Mouse (Mus musculus): ENCODE measurements around the gene Sirt2.

The Sirt2 gene

DNA sequence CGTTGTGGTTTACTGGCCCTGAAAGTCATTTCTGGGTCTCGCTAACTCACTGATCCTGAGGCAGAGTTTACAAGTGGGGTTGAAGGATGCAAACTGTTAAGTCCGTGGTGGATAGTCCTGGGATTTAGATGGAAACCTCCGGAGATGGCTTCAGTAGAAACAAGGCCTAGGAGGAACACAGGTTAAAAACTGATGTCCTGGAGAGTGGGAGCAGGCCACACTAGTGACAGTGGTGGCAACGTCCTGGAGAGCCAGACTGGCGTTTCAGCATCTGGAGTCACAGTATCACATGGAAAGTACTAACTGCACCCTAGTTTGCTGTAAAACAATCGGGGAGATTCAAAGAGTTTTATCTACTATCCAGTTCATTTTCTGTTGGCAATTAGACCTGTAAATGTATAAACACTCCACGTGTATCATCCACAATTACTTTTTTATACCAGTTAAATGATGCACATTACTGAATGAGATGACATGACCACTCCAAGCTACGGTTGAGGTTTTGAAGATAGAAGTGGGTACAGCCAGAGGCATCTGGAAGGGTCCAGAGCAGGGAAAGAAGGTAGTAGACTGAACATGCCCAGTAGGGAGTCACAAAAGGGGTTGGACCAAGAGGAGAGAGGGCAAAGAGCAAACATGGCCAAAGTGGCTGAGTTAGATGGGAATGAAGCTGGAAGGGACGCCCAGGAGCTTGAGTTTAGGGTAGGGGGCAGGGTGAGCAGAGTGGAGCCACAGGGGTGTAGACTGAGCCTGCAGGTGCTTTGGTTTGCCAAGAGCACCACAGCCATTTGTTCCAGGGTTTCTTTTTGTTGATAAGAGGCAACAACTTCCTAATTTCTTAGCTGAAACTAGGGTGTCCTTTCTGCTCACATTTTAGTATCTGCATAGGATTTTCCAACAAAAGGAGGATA is 56.7 kb downstream of the Sirt2 start:
- ChIA-PET POLR2A (interaction anchor here (0.6 to 19.5 kb wide), 26 partner anchors 8 to 467 kb away, joined by 3 to 391 read pairs (median 4); partner anchors contain the start of genes Hnrnpl (in 3 of the 4), Sirt2 (in 2 of the 4), Ech1 (in 1 of the 4) and Eif3k (in 1 of the 4)), CTCF (interaction anchor here (0.6 to 1.0 kb wide), 6 partner anchors 10 to 1374 kb away, joined by 3 to 16 read pairs (median 3); no protein-coding TSS in a partner anchor)

DNA sequence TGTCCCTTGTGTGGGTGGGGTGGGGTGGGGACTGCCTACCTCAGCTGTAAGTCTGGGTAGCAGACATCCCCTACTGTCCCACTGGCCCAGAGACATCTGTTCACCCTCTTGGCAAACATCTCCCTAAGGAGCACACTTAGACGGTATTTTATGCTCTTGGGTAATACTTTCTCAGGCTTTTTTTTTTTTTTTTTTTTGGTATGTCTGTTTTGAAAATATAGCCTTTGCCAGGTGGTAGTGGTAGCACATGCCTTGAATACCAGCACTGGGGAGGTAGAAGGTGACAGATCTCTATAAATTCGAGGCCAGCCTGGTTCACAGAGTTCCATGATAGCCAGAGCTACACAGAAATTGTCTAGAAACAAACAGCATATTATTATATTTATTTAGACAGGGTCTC is 57.4 kb downstream of the Sirt2 start:
- ChIA-PET POLR2A (interaction anchor here (0.7 to 19.5 kb wide), 23 partner anchors 9 to 468 kb away, joined by 3 to 391 read pairs (median 4); partner anchors contain the start of genes Hnrnpl (in 3 of the 4), Sirt2 (in 2 of the 4), Ech1 (in 1 of the 4) and Lgals4 (in 1 of the 4)), CTCF (interaction anchor here (0.6 to 1.0 kb wide), 5 partner anchors 11 to 1374 kb away, joined by 3 to 16 read pairs (median 3); no protein-coding TSS in a partner anchor)

DNA sequence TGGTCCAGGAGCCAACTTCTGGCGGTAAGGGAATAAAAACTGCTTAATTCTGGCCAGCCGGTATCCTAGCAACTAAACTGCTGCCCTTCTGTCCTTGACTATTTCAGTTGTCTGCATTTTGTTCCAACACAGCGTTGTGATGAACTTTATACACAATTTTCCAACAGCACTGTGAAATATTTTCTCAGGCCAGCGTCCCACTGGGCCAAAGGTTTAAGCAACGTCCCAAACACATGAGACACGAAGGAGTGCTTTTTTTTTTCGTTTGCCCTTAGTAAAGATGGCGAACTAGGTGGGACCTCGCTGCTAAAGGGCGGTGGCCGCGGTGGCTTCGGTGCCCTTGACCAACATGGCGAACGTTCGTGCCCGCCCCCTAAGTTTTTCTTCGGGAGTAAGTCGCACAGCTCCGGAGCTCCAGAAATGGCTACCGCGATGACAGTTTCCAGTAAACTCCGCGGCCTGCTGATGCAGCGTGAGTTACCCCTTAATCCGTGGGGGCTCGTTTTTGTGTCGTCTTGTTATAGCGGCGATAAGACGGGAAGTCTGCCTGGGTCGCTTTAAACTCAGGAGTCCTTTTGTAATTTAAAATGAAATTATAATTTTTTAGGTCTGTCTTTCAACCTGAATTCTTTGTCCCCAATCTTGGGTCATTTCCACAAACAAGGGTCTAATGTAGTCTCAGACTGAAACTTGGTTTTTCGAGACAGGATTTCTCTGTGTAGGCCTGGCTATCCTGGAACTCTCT is 58.6 kb downstream of the Sirt2 start, which contains the start of gene Ech1:
Gene Ech1 (plus strand): TSS at position 277 of the 745 bp plus-strand sequence.
- CTCF ChIA-PET = interaction anchor here in 3 of 4 experiments (0.7 to 1.3 kb wide), 6 partner anchors 15 to 388 kb away, joined by 3 to 5 read pairs (median 3); partner anchors contain the start of gene Gmfg (in 1 of the 3)
- POLR2A ChIA-PET = interaction anchor here (0.6 to 15.7 kb wide), 28 partner anchors 8 to 192 kb away, joined by 3 to 328 read pairs (median 4); partner anchors contain the start of genes Hnrnpl (in 2 of the 4), Sirt2 (in 2 of the 4), Mrps12 (in 1 of the 4) and Sars2 (in 1 of the 4)

DNA sequence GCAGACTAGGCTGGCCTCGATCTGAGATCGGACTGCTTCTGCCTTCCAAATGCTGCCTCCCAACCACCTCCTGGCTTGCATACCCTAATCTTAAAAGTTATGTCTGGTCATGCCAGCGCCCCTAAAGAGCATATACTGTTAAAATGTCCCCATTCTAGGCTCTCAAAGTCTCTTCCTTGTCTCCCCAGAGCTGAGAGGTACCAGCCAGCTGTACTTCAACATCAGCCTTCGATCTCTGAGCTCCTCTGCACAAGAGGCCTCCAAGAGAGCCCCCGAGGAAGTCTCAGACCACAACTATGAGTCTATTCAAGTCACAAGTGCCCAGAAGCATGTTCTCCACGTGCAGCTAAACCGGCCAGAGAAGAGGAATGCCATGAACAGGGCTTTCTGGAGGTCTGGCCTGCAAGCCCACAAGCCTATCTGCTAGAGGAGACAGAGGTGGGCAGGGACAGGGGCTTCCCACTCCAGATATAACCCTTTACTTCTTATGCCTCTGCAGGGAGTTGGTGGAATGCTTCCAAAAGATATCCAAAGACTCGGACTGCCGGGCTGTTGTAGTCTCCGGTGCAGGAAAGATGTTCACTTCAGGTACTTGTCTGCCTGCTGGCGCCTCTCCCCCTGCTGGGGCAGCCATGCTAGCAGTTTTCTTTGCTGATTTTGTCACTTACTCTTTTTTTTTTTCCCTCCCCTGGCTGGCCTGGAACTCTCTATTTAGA is 59.3 kb downstream of the Sirt2 start:
- ChIA-PET CTCF (interaction anchor here (0.6 to 1.3 kb wide), 8 partner anchors 15 to 443 kb away, joined by 3 to 5 read pairs (median 3); partner anchors contain the start of gene Gmfg (in 1 of the 4)), POLR2A (interaction anchor here (0.6 to 15.7 kb wide), 28 partner anchors 9 to 145 kb away, joined by 3 to 328 read pairs (median 4); partner anchors contain the start of genes Hnrnpl (in 2 of the 4), Sirt2 (in 2 of the 4), Mrps12 (in 1 of the 4) and Sars2 (in 1 of the 4))

DNA sequence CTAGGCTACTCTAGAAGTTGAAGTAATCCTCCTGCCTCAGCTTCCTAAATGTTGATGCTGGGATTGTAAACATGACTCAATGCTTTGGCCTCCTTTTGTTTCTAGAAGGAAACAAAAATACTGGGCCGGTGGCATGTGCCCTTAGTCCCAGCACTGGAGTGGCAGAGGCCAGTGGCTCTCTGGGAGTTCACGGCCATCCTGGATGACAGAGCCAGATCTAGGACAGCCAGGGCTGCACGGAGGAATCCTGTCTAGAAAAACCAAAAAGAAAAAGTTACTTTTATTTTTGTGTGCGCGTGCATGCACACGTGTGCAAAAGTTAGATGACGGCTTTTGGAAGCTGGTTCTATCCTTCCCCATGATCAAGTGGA is 59.9 kb downstream of the Sirt2 start:
- ChIA-PET CTCF (interaction anchor here in 3 of 4 experiments (0.6 to 1.1 kb wide), 3 partner anchors 16 to 90 kb away, joined by 3 read pairs; no protein-coding TSS in a partner anchor), POLR2A (interaction anchor here in 3 of 4 experiments (1.0 to 15.7 kb wide), 17 partner anchors 9 to 93 kb away, joined by 3 to 328 read pairs (median 9); partner anchors contain the start of genes Hnrnpl (in 2 of the 3) and Sirt2 (in 1 of the 3))

DNA sequence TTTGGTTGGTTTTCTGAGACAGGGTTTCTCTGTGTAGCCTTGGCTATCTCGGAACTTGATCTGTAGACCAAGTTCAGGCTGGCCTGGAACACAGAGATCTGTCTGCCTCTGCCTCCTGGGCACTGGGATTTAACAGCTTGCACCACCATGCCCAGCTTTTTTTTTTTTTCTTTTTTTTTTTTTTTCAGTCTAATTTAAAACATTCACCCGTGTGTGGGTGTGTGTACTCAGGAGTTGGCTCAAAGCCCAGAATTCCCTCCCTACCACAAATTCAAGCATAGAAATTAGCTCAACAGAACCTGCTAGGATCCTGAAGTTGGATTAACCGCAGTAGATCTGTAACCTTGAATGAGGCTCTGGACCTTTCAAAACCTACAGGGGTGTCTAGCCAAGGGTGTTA is 60.8 kb downstream of the Sirt2 start:
- ChIA-PET POLR2A (interaction anchor here (0.6 to 15.7 kb wide), 29 partner anchors 10 to 410 kb away, joined by 3 to 328 read pairs (median 4); partner anchors contain the start of genes Hnrnpl (in 1 of the 4) and Kcnk6 (in 1 of the 4)), CTCF (interaction anchor here in 3 of 4 experiments (0.6 to 1.1 kb wide), 7 partner anchors 11 to 151 kb away, joined by 3 to 10 read pairs (median 3); no protein-coding TSS in a partner anchor)

DNA sequence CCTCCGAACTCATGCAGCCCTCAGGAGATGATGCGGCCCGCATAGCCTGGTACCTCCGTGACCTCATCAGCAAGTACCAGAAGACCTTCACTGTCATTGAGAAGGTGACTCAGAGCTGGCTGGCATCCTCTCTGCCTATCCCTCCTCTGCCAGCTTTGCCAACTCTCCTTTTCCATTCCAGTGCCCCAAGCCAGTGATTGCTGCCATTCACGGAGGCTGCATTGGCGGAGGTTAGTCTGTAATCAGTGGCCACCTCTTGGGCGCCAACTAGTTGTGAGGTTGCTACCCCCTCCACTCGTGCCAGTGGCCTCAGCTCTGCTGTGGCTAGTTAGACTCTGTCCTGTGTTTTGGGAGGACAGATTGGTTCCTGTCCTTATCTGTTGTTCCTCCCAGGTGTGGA is 63.3 kb downstream of the Sirt2 start:
- ChIA-PET CTCF (no interaction called here), POLR2A (interaction anchor here in 2 of 4 experiments (1.5 to 15.7 kb wide), 3 partner anchors 11 to 20 kb away, joined by 13 to 328 read pairs (median 14); partner anchors contain the start of gene Hnrnpl (in 1 of the 2))

DNA sequence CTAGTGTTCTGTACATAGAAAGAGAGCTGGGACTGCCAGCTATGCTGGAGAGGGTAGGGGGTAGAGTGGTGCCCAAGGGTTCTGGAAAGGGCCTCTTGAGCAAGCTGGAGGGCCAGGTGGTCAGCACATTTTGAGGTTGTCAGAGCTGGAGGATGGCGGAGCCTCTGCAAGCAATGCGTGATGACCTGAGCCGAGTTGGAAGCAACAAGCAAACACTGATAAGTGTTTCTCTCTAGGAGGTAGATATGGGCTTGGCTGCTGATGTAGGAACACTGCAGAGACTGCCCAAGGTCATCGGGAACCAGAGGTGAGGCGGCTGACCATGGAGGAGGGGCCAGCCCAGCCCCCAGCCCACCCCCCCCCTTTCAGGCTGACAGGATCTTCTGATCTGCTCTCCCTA is 64.4 kb downstream of the Sirt2 start:
- ChIA-PET CTCF (interaction anchor here in 2 of 4 experiments (0.6 to 0.7 kb wide), 2 partner anchors 37 to 169 kb away, joined by 3 read pairs; no protein-coding TSS in a partner anchor), POLR2A (interaction anchor here in 3 of 4 experiments (0.8 to 15.7 kb wide), 16 partner anchors 8 to 71 kb away, joined by 3 to 328 read pairs (median 4); partner anchors contain the start of genes Hnrnpl (in 1 of the 3) and Sirt2 (in 1 of the 3))

DNA sequence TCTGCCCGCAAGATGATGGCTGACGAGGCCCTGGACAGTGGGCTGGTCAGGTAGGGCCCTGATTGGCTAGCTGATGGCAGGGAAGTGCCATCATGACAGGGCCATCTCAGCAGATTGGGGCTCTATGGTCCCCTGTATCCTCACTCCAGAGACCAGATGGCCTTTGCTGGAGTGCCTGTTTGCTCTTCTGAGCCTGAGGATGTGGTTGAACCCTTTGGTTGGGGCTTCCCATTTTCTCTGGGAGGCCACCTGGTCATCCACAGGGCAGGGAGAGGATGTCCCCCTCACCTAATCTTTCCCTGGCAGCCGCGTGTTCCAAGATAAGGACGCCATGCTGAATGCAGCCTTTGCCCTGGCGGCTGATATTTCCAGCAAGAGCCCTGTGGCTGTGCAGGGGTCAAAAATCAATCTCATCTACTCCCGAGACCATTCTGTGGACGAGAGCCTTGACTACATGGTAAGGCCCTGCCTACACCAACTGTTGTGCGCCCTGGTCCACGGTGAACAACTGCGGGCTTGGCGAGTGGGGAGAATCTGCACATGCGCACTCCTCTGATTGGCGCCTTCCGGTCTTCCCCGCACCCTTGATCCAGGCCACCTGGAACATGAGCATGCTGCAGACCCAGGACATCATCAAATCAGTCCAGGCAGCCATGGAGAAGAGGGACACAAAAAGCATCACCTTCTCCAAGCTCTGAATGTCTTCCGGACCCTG is 65.0 kb downstream of the Sirt2 start:
- POLR2A ChIA-PET = interaction anchor here (0.6 to 15.7 kb wide), 22 partner anchors 9 to 1366 kb away, joined by 3 to 328 read pairs (median 4); partner anchors contain the start of genes Hnrnpl (in 1 of the 4) and Sirt2 (in 1 of the 4)
- CTCF ChIA-PET = interaction anchor here in 2 of 4 experiments (0.6 to 0.7 kb wide), 2 partner anchors 38 to 170 kb away, joined by 3 read pairs; no protein-coding TSS in a partner anchor

DNA sequence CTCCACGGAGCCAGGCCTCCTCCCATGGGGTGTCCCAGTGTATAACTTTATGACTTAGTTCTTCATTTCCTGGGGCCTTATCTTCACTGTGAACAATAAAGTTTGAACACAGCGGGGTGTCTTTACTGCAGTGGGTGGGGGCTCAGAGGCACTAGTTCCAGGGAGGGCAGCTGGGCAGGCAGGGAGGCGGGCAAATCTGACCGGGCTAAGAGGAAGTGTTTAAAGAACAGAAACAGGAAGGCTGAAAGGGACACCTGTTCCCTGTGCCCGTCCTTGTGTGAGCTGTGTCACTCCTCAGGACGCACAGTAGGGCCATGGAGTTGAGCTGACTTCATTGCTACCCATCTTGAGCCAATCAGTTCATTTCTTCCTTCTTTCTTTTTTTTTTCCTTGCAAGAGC is 65.6 kb downstream of the Sirt2 start:
- POLR2A ChIA-PET = interaction anchor here (0.5 to 15.7 kb wide), 19 partner anchors 9 to 1366 kb away, joined by 3 to 328 read pairs (median 4); partner anchors contain the start of genes Hnrnpl (in 1 of the 4), Mrps12 (in 1 of the 4) and Sars2 (in 1 of the 4)
- CTCF ChIA-PET = interaction anchor here in 1 of 4 experiments (0.7 kb wide), 1 partner anchor 9 kb away, joined by 3 read pairs; no protein-coding TSS in a partner anchor

DNA sequence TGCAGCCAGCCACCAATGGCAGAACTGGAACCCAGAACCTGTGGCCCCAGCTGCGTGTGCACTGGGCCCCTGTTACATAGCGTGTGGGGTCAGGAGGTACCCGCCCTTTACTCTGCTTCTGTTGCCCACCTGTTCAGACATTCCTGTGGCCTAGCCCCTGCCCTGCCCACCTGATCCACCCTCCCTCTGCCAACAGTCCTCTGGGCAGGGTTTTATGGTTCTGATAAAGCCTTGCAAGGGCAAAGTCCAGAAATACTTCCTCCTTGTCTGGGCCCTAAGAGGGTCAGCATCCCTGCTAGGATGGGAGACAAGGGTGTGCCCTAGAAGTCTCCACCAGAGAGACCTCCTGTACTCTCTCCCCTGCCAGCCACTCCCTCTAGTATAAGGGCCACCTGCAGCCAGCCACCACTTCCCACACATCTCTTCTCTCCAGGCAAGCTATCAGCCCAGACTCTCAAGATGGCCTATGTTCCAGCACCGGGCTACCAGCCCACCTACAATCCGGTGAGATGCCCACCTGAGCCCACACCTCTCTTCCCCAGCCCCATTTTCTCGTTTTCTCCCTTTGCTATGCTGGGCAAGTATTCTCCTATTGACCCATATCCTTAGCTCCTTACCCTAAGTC is 67.3 kb downstream of the Sirt2 start, which contains the start of gene Lgals4:
Gene Lgals4 (plus strand): TSS at position 132 of the 625 bp plus-strand sequence.
- ChIA-PET CTCF (interaction anchor here in 2 of 4 experiments (0.6 to 1.3 kb wide), 2 partner anchors 38 to 125 kb away, joined by 3 to 7 read pairs; no protein-coding TSS in a partner anchor), POLR2A (interaction anchor here in 3 of 4 experiments (0.6 to 15.7 kb wide), 4 partner anchors 18 to 85 kb away, joined by 3 to 328 read pairs (median 10); partner anchors contain the start of gene Hnrnpl (in 1 of the 3))

DNA sequence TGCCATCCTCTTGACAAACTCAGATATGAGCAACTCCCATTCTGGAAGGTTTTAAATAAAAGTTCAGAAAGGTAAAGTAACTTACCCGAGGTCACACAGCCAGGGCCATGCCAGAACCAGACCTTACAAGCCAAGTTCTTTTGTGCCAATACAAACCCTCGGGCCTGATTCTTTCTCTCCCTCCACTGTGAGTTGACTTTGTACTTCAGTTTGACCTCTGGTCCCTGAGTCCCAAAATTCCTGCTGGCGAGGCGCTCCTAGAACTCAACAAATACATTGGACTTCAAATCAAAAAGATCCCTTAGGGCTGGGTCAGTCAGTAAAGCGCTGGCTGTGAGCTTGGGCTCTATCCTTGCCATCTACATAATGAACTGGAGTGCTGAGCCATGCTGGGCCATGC is 70.4 kb downstream of the Sirt2 start:
- ChIA-PET POLR2A (interaction anchor here in 3 of 4 experiments (0.5 to 15.7 kb wide), 10 partner anchors 9 to 764 kb away, joined by 3 to 328 read pairs (median 6); partner anchors contain the start of genes Ech1 (in 1 of the 3) and Hnrnpl (in 1 of the 3)), CTCF (interaction anchor here in 1 of 4 experiments (0.7 to 1.2 kb wide), 2 partner anchors 35 to 45 kb away, joined by 3 to 5 read pairs; no protein-coding TSS in a partner anchor)

Data from embryonic stem cell, embryonic (primary cell).